Mouse (Mus musculus): ENCODE measurements around the gene Tmsb15a.
"Not testable (repeated sequence)": the region's sequence is repeated elsewhere in the genome, so short reads cannot be mapped to it uniquely, and the experiment has no call there.

Gene Tmsb15a

GRCm38 (mm10) chrX:135725161-135725560 lies at the start of gene Tmsb15a:
TSS of gene Tmsb15a (minus strand) at chrX:135725261.
- DNase-seq, result no peak

DNA sequence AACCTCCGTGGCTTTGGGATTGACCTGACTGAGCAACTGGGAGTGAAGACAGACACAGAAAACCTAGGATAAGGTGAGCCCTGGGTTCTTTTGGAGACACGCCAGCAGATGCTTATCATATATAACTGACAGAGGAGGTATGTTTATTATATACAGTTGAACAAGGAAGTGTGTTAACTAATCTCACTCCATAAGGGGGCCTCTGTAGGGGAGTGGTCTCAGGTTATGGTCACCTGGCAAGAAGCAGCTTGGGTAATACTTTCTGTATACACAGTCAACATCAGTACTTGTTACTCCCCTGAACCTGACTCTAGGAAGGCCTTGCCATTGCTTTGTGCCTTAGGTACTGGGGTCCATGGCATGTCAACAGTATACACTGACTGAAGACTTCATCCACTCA lies 43.5 kb upstream of the Tmsb15a start:
- no peak for DNase-seq

- no peak for DNase-seq
These were observed 43.0 kb upstream of the Tmsb15a start for GRCm38 (mm10) chrX:135768043-135768548.

DNA sequence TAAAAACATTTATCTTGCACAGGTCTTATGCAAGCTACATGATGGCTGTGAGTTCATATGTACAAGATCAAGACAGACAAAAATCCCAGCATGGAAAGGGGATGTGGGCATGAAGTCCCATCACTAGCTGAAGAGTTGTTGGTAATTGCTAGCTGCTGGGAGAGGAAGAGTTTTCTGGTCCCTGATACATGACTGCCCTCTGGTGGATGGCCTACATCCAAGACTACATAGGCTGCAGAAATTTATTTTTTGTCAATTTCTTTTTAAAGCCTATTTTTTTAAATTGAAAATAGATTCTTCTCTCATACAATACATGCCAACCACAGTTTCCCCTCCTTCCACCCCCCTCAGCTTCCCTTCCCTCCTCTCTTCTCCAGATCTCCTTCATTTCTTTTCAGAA lies 36.6 kb upstream of the Tmsb15a start:
- no peak for DNase-seq

DNA sequence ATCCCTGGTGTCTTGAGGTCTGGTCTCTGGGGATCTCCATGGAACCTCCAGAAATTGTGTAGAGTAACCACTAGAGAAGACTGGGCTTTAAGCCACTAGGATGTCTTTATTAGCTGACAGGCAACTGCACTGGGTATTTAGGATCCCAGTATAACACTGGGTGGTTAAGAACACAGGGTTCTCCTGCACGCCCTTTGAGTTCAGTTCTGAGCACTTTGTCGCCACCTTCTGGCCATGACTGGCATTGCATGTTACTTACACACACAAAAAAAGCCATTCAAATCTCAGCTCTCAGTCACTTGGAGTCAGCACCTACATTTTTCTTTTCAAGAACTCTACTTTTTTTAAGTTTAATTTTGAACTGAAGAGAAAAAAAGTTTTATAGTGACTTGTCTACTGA lies 27.8 kb upstream of the Tmsb15a start:
- peak; percentile 85 for DNase-seq

- not testable (repeated sequence) for DNase-seq
These were observed 20.3 kb upstream of the Tmsb15a start for GRCm38 (mm10) chrX:135745376-135745775.

DNA sequence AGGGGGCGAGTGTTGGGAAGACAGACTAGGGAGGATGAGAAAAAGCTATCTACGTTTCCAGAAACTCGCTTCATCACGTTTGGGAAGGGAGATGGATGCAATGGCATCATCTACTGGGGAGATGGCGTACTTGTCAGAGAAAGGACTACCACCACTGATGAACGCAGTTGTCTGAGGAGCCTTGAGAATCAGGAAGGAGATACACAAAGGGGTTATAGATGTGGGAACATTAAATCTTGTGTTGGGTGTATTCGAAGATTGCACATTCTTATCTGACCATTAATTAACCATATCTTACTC lies 17.9 kb upstream of the Tmsb15a start:
- no peak for DNase-seq

- peak; percentile 99 for DNase-seq
These were observed 17.4 kb upstream of the Tmsb15a start, which contains the start of the genes Armcx5 and Gprasp1 for GRCm38 (mm10) chrX:135742304-135743055. TSS of gene Armcx5 (plus strand) at chrX:135742733. TSS of gene Gprasp1 (plus strand) at chrX:135742733.

- DNase-seq, result no peak
These were observed 13.9 kb upstream of the Tmsb15a start for GRCm38 (mm10) chrX:135738730-135739520.

- DNase-seq, result no peak
These were observed 12.2 kb downstream of the Tmsb15a start for GRCm38 (mm10) chrX:135712845-135713244.

- DNase-seq, result no peak
These were observed 20.7 kb downstream of the Tmsb15a start for GRCm38 (mm10) chrX:135704349-135704748.

DNA sequence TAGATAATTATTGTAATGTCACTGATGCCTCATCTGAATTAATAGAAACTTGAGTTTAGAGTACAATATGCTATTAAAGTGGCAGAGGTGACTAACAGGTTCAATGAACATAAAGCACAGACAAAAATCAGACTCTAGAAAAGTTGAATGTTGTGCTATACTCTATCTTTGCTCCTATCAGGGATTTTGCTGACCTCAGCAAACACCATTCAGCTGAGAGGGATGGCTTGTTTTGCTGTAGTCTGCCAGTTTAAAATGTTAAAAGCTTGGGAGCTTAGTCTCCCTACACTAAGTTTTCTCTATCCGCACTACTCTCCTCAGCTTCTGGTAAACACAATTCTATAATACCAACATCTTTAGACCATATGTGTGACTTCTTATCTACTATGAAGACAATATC lies 21.9 kb downstream of the Tmsb15a start:
- no peak for DNase-seq

GRCm38 (mm10) chrX:135693633-135694032 lies 31.4 kb downstream of the Tmsb15a start, which contains the start of gene Tcp11x2:
TSS of gene Tcp11x2 (minus strand) at chrX:135693790.
- DNase-seq, result no peak

- DNase-seq, result peak; percentile 90
These were observed 37.3 kb downstream of the Tmsb15a start for GRCm38 (mm10) chrX:135687802-135688201.

DNA sequence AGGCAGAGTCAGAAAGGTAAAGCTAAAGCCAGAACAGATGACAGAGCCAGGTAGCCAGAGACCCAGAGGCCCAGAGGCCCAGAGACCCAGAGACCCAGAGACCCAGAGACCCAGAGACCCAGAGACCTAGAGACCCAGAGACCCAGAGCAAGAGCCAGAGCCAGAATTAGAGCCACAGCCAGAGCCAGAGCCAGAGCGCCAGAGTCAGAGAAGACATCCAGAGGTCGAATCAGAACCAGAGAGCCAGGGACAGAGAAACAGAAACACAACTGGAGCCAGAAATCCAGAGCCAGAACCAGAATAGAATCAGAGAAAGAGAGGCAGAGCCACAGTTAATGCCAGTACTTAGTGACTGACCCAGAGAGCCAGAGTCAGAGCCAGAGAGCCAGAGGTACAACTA lies 43.2 kb downstream of the Tmsb15a start:
- DNase-seq, result peak; percentile 91

Data from heart, adult 11 months (tissue).